Mouse (Mus musculus): ENCODE data around the gene Ankrd53. TPM values are rescaled to one million over a fixed set of nuclear protein-coding genes. Genes with fewer than 3 reads are reported as not detected.

Gene Ankrd53
- polyA plus RNA-seq, 1 experiment from 2014 or later: not detected

- H3K4me3 ChIP-seq (ENCODE audit: low read depth, low read length): no peak overlapping the region
- TF ChIP-seq EP300 (IDR thresholded peaks at IDR 0.05; ENCODE audit: low read depth) (no peak), CTCF (IDR thresholded peaks at IDR 0.05; ENCODE audit: low read depth) (no peak)
- no peaks in the 10 kb centered on the region for H3K4me1 ChIP-seq (ENCODE audit: insufficient read depth)
- 17% methylated on average over 6 of the region's 6 CpGs for WGBS (ENCODE audit: insufficient replicate concordance)
- H3K27me3 ChIP-seq (ENCODE audit: insufficient read depth, low read length): peaks cover 51% of the 10 kb centered on the region
- ATAC-seq (no peak), DNase-seq (no peak)
- H3K36me3 ChIP-seq (replicated peaks; ENCODE audit: insufficient read depth, low read length): no peaks in the 10 kb centered on the region
- H3K4me2 ChIP-seq (ENCODE audit: low read depth, low read length): no peak overlapping the region
- no peak overlapping the region for H3K9ac ChIP-seq (replicated peaks)
- H3K9me3 ChIP-seq (ENCODE audit: low read length): no peaks in the 10 kb centered on the region
- no peak overlapping the region for H3K27ac ChIP-seq (ENCODE audit: low read depth)
These were observed 39.9 kb upstream of the Ankrd53 start for GRCm38 (mm10) chr6:83722526-83722925.

- Histone ChIP-seq H3K36me3 (replicated peaks; ENCODE audit: insufficient read depth, low read length) (no peaks in the 10 kb centered on the region), H3K4me2 (ENCODE audit: low read depth, low read length) (no peak overlapping the region), H3K4me3 (ENCODE audit: low read depth, low read length) (no peak overlapping the region), H3K4me1 (ENCODE audit: insufficient read depth) (no peaks in the 10 kb centered on the region), H3K9ac (replicated peaks) (no peak overlapping the region), H3K27me3 (ENCODE audit: insufficient read depth, low read length) (peaks cover 9% of the 10 kb centered on the region; the same call in 1 of the 2 replicates), H3K27ac (ENCODE audit: low read depth) (no peak overlapping the region), H3K9me3 (ENCODE audit: low read length) (no peaks in the 10 kb centered on the region)
- ATAC-seq (no peak), DNase-seq (no peak)
- TF ChIP-seq CTCF (IDR thresholded peaks at IDR 0.05; ENCODE audit: low read depth): peak; percentile 42
- no peak for TF ChIP-seq EP300 (IDR thresholded peaks at IDR 0.05; ENCODE audit: low read depth)
- WGBS (ENCODE audit: insufficient replicate concordance): 39% methylated on average over 4 of the region's 4 CpGs
These were observed 35.3 kb upstream of the Ankrd53 start for GRCm38 (mm10) chr6:83727178-83727577.

GRCm38 (mm10) chr6:83728488-83728887 lies 34.0 kb upstream of the Ankrd53 start:
- no peaks in the 10 kb centered on the region for H3K9me3 ChIP-seq (ENCODE audit: low read length)
- no peak overlapping the region for H3K9ac ChIP-seq (replicated peaks)
- no peak overlapping the region for H3K27ac ChIP-seq (ENCODE audit: low read depth)
- no peaks in the 10 kb centered on the region for H3K36me3 ChIP-seq (replicated peaks; ENCODE audit: insufficient read depth, low read length)
- no peak for ATAC-seq
- H3K4me1 ChIP-seq (ENCODE audit: insufficient read depth): no peaks in the 10 kb centered on the region
- H3K4me2 ChIP-seq (ENCODE audit: low read depth, low read length): no peak overlapping the region
- H3K4me3 ChIP-seq (ENCODE audit: low read depth, low read length): no peak overlapping the region
- peak; percentile 55 for DNase-seq
- 0 out of 2 replicates have a peak, but pooled peaks cover 4% of the 10 kb centered on the region for H3K27me3 ChIP-seq (ENCODE audit: insufficient read depth, low read length)
- peak; percentile 70 for TF ChIP-seq CTCF (IDR thresholded peaks at IDR 0.05; ENCODE audit: low read depth)
- TF ChIP-seq EP300 (IDR thresholded peaks at IDR 0.05; ENCODE audit: low read depth): no peak
- 81% methylated on average over 3 of the region's 3 CpGs for WGBS (ENCODE audit: insufficient replicate concordance)

GRCm38 (mm10) chr6:83729350-83729970 lies 33.0 kb upstream of the Ankrd53 start:
- TF ChIP-seq CTCF (IDR thresholded peaks at IDR 0.05; ENCODE audit: low read depth) (no peak), EP300 (IDR thresholded peaks at IDR 0.05; ENCODE audit: low read depth) (no peak)
- DNase-seq (no peak), ATAC-seq (no peak)
- WGBS (ENCODE audit: insufficient replicate concordance): 60% methylated on average over 14 of the region's 14 CpGs
- H3K4me3 ChIP-seq (ENCODE audit: low read depth, low read length): no peak overlapping the region
- H3K4me1 ChIP-seq (ENCODE audit: insufficient read depth): no peaks in the 10 kb centered on the region
- H3K4me2 ChIP-seq (ENCODE audit: low read depth, low read length): no peak overlapping the region
- no peak overlapping the region for H3K27ac ChIP-seq (ENCODE audit: low read depth)
- no peak overlapping the region for H3K9ac ChIP-seq (replicated peaks)
- 0 out of 2 replicates have a peak, but pooled peaks cover 2% of the 10 kb centered on the region for H3K27me3 ChIP-seq (ENCODE audit: insufficient read depth, low read length)
- no peaks in the 10 kb centered on the region for H3K36me3 ChIP-seq (replicated peaks; ENCODE audit: insufficient read depth, low read length)
- H3K9me3 ChIP-seq (ENCODE audit: low read length): peaks cover 2% of the 10 kb centered on the region; the same call in 1 of the 2 replicates

GRCm38 (mm10) chr6:83731128-83731527 lies 31.3 kb upstream of the Ankrd53 start:
- 0 out of 2 replicates have a peak, but pooled peaks cover 2% of the 10 kb centered on the region for H3K27me3 ChIP-seq (ENCODE audit: insufficient read depth, low read length)
- H3K36me3 ChIP-seq (replicated peaks; ENCODE audit: insufficient read depth, low read length): no peaks in the 10 kb centered on the region
- no peaks in the 10 kb centered on the region for H3K4me1 ChIP-seq (ENCODE audit: insufficient read depth)
- H3K9ac ChIP-seq (replicated peaks): no peak overlapping the region
- peak; percentile 82 for DNase-seq
- no peak overlapping the region for H3K27ac ChIP-seq (ENCODE audit: low read depth)
- H3K4me2 ChIP-seq (ENCODE audit: low read depth, low read length): no peak overlapping the region
- no peak overlapping the region for H3K4me3 ChIP-seq (ENCODE audit: low read depth, low read length)
- 18% methylated on average over 5 of the region's 5 CpGs for WGBS (ENCODE audit: insufficient replicate concordance)
- peaks cover 2% of the 10 kb centered on the region; the same call in 1 of the 2 replicates for H3K9me3 ChIP-seq (ENCODE audit: low read length)
- no peak for ATAC-seq
- TF ChIP-seq CTCF (IDR thresholded peaks at IDR 0.05; ENCODE audit: low read depth) (peak; percentile 84), EP300 (IDR thresholded peaks at IDR 0.05; ENCODE audit: low read depth) (no peak)

GRCm38 (mm10) chr6:83737311-83737710 lies 25.1 kb upstream of the Ankrd53 start:
- Histone ChIP-seq H3K27ac (ENCODE audit: low read depth) (no peak overlapping the region), H3K9me3 (ENCODE audit: low read length) (peaks cover 2% of the 10 kb centered on the region; the same call in 1 of the 2 replicates), H3K27me3 (ENCODE audit: insufficient read depth, low read length) (0 out of 2 replicates have a peak, but pooled peaks cover 1% of the 10 kb centered on the region), H3K4me2 (ENCODE audit: low read depth, low read length) (no peak overlapping the region), H3K9ac (replicated peaks) (no peak overlapping the region), H3K36me3 (replicated peaks; ENCODE audit: insufficient read depth, low read length) (no peaks in the 10 kb centered on the region), H3K4me1 (ENCODE audit: insufficient read depth) (no peaks in the 10 kb centered on the region), H3K4me3 (ENCODE audit: low read depth, low read length) (no peak overlapping the region)
- no peak for DNase-seq
- no peak for ATAC-seq
- no peak for TF ChIP-seq EP300 (IDR thresholded peaks at IDR 0.05; ENCODE audit: low read depth)
- no peak for TF ChIP-seq CTCF (IDR thresholded peaks at IDR 0.05; ENCODE audit: low read depth)
- WGBS (ENCODE audit: insufficient replicate concordance): 39% methylated on average over 13 of the region's 13 CpGs

Measured in liver, postnatal 0 days (tissue).